Mouse (Mus musculus) hindbrain, embryonic 16.5 days (tissue): ENCODE measurements around the gene Coro1b. TPM values are rescaled to one million over a fixed set of nuclear protein-coding genes. Genes with fewer than 3 reads are reported as not detected.
"Not testable (repeated sequence)": the region's sequence is repeated elsewhere in the genome, so short reads cannot be mapped to it uniquely, and the experiment has no call there.

Experiments
- ATAC-seq: fragments of 200-750 bp; cut with Nextera tagmentation; 2 replicates; pipeline ENCODE4 v1.8.0; 2017; ENCODE audit warnings: moderate TSS enrichment, moderate library complexity
- H3K27ac ChIP-seq: fragments of 300-500 bp; sonication (generic); 2 replicates; pipeline ENCODE4 v1.5.1; 2014; ENCODE audit warnings: low read depth, mild to moderate bottlenecking, control low read depth, low read length, moderate library complexity
- H3K27me3 ChIP-seq: fragments of 300-500 bp; sonication (generic); replicated peaks from 2 replicates; pipeline ENCODE4 v1.6.1; 2014; ENCODE audit warnings: low read length; ENCODE audit not compliant: control insufficient read depth, insufficient read depth
- H3K36me3 ChIP-seq: fragments of 300-500 bp; sonication (generic); 2 replicates; pipeline ENCODE4 v1.6.1; 2014; ENCODE audit warnings: mild to moderate bottlenecking, low read length, moderate library complexity, mixed read lengths; ENCODE audit not compliant: control insufficient read depth, insufficient read depth
- H3K4me1 ChIP-seq: fragments of 300-500 bp; sonication (generic); 2 replicates; pipeline ENCODE4 v1.6.1; 2014; ENCODE audit warnings: low read depth, low read length; ENCODE audit not compliant: control insufficient read depth, insufficient read depth
- H3K4me2 ChIP-seq: fragments of 300-500 bp; sonication (generic); 2 replicates; pipeline ENCODE4 v1.6.1; 2014; ENCODE audit warnings: mild to moderate bottlenecking, low read length, control low read depth, moderate library complexity
- H3K4me3 ChIP-seq: fragments of 300-500 bp; sonication (generic); 2 replicates; pipeline ENCODE4 v1.5.1; 2014; ENCODE audit warnings: mild to moderate bottlenecking, low read length, control low read depth, moderate library complexity
- H3K9ac ChIP-seq: fragments of 300-500 bp; sonication (generic); 2 replicates; pipeline ENCODE4 v1.6.1; 2014; ENCODE audit warnings: low read depth, mild to moderate bottlenecking, control low read depth, low read length, moderate library complexity
- H3K9me3 ChIP-seq: fragments of 300-500 bp; sonication (generic); 2 replicates; pipeline ENCODE4 v1.6.1; 2014; ENCODE audit warnings: mild to moderate bottlenecking, low read length, moderate library complexity; ENCODE audit not compliant: control insufficient read depth
- WGBS: fragments of 180-500 bp; shearing (Covaris S2); extraction: QIAGEN DNeasy Blood & Tissue Kit; methylation state at CpG from one replicate; pipeline ENCODE4 v1.1.7; 2014; 5-methylcytosine and 5-hydroxymethylcytosine counted together
- polyA plus RNA-seq: library from polyadenylated mRNA; unstranded; fragments of >200 nt; fragmentation: Nextera tagmentation; extraction: Ambion mirVana; gene quantifications from 2 replicates; pipeline ENCODE4 v1.2.1, GENCODE M21; 2015

Coro1b gene
- polyA plus RNA-seq, 1 experiment from 2014 or later, result 122 TPM

DNA sequence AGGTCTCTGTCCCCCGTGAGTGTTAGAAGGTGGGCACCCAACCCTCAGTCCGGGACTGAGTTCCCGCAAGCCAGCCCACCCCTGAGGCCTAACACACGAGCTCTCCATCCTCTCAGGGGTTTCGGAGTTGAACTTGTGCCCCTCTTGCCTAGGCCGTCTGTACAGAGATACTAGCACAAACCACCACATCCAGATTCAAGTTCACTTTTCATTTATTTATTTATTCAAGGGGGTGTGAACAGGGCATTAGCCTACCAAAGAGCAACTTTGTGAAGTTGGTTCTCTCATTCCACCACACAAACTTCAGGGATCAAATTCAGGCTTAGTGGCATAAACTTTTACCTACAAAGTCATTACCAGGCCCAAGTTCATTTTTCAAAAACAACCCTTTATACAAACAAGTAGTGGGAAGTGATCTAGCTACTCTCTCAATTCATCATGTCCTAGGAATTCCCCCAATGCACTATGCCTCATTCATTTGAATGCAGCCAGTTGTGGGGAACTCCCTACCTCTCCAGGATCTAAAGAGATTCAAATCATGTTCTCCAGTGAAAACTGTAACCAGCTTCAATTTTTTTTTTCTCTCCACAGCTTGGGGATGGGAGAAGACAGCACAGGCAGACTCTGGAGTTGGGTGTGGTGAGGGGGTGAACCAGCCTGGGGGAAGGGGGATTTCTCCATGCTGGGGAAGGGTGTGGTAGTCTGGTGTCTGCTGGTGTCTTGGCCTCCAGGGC, 13.0 kb upstream of the Coro1b start:
- 0 out of 2 replicates have a peak, but pooled peaks cover 17% of the 10 kb centered on the region for H3K36me3 ChIP-seq
- H3K4me2 ChIP-seq, H3K9ac ChIP-seq, H3K9me3 ChIP-seq, ATAC-seq, H3K4me3 ChIP-seq, H3K27ac ChIP-seq, H3K27me3 ChIP-seq, H3K4me1 ChIP-seq: not testable (repeated sequence)
- WGBS, result 82% methylated on average over 6 of the region's 6 CpGs

DNA sequence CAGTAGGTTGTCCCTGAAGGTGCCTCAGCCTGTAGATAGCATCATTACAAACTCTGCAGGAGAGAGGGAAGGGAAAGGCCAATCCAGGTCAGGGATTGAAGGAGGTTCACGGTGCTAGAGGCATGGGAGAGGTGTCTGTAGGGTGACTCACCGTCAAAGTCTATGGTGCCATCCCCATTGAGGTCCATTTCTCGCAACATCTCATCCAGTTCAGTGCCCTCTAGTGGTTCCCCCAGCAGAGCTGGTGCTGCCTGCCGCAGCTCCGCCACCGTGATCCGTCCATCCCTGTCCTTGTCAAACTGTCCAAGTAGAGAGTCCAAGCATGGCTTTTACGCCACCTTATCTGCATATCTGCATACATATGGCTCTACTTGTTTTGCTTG, 12.5 kb upstream of the Coro1b start:
- H3K4me1 ChIP-seq, H3K9ac ChIP-seq, H3K27me3 ChIP-seq, ATAC-seq, H3K4me2 ChIP-seq, H3K9me3 ChIP-seq, H3K4me3 ChIP-seq, H3K27ac ChIP-seq: not testable (repeated sequence)
- WGBS, result 21% methylated on average over 7 of the region's 8 CpGs
- H3K36me3 ChIP-seq, result 0 out of 2 replicates have a peak, but pooled peaks cover 15% of the 10 kb centered on the region

DNA sequence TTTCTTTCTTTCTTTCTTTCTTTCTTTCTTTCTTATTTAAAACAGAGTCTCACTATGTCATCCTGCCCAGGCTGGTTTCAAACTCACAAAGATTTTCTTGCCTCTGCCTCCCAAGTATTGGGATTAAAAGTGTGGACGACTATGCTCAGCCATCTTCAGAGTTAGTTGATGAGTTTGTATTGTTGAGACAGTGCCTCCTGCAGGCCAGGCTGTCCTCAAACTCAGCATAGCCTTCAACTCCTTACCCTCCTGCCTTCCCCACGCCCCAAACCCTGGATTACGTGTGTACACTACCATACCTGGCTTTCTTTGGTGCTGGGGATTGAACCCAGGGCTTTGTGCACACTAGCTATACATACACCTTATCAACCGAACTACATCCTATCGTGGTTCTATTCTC, 12.0 kb upstream of the Coro1b start:
- H3K27me3 ChIP-seq, result no peaks in the 10 kb centered on the region
- 0 out of 2 replicates have a peak, but pooled peaks cover 10% of the 10 kb centered on the region for H3K36me3 ChIP-seq
- H3K4me1 ChIP-seq, result no peaks in the 10 kb centered on the region; the same call in 1 of the 2 replicates
- no peak for ATAC-seq
- H3K27ac ChIP-seq, result no peak overlapping the region
- no peaks in the 10 kb centered on the region for H3K9me3 ChIP-seq
- no peak overlapping the region for H3K4me3 ChIP-seq
- WGBS, result 80% methylated on average over 5 of the region's 5 CpGs
- no peak overlapping the region for H3K9ac ChIP-seq
- H3K4me2 ChIP-seq, result no peak overlapping the region

DNA sequence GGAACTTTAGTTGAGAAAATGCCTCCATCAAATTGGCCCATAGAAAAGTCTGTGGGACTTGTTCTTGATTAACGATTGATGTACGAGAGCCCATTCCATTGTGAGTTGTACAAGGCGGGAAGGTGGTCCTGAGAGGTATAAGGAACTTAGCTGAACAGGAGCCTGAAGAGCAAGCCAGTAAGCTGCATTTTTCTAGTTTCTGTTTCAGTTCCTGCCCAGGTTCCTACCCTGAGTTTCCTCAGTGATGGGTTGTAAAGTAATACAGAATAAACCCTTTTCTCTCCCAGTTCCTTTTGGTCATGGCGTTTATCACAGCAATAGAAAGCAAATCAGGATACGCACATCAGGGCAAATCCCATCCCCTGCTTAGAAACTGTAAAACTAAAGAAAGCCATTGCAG, 10.5 kb upstream of the Coro1b start:
- no peaks in the 10 kb centered on the region for H3K9me3 ChIP-seq
- no peak for ATAC-seq
- WGBS, result 79% methylated on average over 5 of the region's 5 CpGs
- no peak overlapping the region for H3K9ac ChIP-seq
- no peak overlapping the region for H3K4me3 ChIP-seq
- no peaks in the 10 kb centered on the region for H3K27me3 ChIP-seq
- H3K4me1 ChIP-seq, result no peaks in the 10 kb centered on the region; the same call in 1 of the 2 replicates
- 0 out of 2 replicates have a peak, but pooled peaks cover under 1% of the 10 kb centered on the region for H3K36me3 ChIP-seq
- no peak overlapping the region for H3K4me2 ChIP-seq
- no peak overlapping the region for H3K27ac ChIP-seq

DNA sequence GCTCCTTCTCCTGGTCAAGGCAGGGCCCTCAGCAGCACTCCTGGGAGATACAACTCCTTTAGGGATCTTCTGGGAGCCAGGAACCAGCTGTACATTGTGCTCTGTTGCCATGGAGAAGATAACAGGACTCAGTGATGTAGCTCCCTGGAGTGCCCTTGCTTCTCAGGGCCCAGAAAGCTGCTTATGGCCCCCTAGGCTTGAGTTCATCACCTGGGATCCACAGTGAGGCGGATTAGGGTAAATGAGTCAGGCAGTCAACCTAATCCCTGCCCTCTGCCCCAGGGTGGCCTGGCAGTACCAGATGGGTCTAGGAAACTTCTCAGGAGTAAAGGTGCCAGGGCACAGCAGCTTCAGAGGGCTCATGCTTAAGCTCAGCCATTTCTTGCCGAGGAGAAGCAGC, 9.0 kb upstream of the Coro1b start, which contains the start of gene Gpr152:
TSS of gene Gpr152 (plus strand) at position 342 of the 400 bp plus-strand sequence.
- 72% methylated on average over 2 of the region's 2 CpGs for WGBS
- ATAC-seq, result no peak
- no peaks in the 10 kb centered on the region for H3K27me3 ChIP-seq

DNA sequence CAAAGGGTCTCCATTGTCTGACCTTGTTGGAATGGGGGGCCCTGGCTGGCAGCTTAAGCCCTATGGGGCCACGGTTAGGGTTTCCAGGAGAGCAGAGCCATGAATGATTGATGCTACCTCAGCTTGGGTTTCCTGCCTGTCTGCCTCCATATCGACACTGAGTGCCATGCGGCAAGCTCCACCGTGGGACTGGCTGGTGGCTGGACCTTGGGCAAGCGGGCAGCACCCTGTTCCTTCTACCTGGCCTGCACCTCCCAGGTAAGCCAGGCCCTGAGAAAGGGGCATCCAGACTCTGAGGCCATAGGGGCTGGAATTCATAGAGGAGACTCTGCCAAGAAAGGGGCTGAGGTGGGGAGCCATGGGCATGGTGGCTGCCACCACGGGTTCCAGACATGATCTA, 8.3 kb upstream of the Coro1b start:
- WGBS, result 87% methylated on average over 6 of the region's 6 CpGs
- no peak for ATAC-seq
- no peak overlapping the region for H3K9ac ChIP-seq
- H3K36me3 ChIP-seq, result no peaks in the 10 kb centered on the region
- H3K4me1 ChIP-seq, result no peaks in the 10 kb centered on the region; the same call in 1 of the 2 replicates
- no peak overlapping the region for H3K4me2 ChIP-seq
- H3K4me3 ChIP-seq, result no peak overlapping the region
- no peaks in the 10 kb centered on the region for H3K9me3 ChIP-seq
- H3K27ac ChIP-seq, result no peak overlapping the region
- no peaks in the 10 kb centered on the region for H3K27me3 ChIP-seq

More for the DNA sequence above, 9.0 kb upstream of the Coro1b start, which contains the start of gene Gpr152:
- no peak within 1 kb of the TSS for H3K4me3 ChIP-seq
- no peaks in the 10 kb centered on the region for H3K36me3 ChIP-seq
- no peaks in the 10 kb centered on the region; the same call in 1 of the 2 replicates for H3K4me1 ChIP-seq
- H3K4me2 ChIP-seq, result no peak within 1 kb of the TSS
- H3K9me3 ChIP-seq, result no peaks in the 10 kb centered on the region
- no peak within 1 kb of the TSS for H3K9ac ChIP-seq
- no peak within 1 kb of the TSS for H3K27ac ChIP-seq

DNA sequence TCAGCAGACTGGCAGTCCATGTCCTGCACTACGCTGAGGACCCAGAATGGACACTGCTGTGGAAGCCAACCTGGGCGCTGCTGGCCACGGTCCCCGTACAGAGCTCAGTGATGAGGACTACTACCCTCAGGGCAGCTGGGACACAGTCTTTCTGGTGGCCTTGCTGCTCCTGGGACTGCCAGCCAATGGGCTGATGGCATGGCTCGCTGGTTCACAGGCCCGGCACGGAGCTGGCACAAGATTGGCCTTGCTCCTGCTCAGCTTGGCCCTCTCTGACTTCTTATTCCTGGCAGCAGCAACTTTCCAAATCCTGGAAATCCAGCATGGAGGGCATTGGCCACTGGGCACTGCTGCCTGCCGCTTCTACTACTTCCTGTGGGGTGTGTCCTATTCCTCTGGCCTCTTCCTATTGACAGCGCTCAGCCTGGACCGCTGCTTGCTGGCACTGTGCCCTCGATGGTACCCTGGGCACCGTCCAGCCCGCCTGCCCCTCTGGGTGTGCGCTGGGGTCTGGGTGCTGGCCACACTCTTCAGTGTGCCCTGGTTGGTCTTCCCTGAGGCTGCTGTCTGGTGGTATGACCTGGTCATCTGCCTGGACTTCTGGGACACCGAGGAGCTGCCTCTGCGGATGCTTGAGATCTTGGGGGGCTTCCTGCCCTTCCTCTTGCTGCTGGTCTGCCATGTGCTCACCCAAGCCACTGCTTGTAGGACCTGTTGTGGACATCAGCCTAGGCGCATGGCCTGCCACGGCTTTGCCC, 5.8 kb upstream of the Coro1b start:
- Histone ChIP-seq H3K27me3 (no peaks in the 10 kb centered on the region), H3K4me1 (peaks cover under 1% of the 10 kb centered on the region; the same call in 1 of the 2 replicates), H3K36me3 (no peaks in the 10 kb centered on the region), H3K4me2 (no peak overlapping the region), H3K9me3 (no peaks in the 10 kb centered on the region), H3K9ac (no peak overlapping the region), H3K27ac (no peak overlapping the region), H3K4me3 (no peak overlapping the region)
- ATAC-seq, result no peak
- WGBS, result 87% methylated on average over 18 of the region's 18 CpGs

DNA sequence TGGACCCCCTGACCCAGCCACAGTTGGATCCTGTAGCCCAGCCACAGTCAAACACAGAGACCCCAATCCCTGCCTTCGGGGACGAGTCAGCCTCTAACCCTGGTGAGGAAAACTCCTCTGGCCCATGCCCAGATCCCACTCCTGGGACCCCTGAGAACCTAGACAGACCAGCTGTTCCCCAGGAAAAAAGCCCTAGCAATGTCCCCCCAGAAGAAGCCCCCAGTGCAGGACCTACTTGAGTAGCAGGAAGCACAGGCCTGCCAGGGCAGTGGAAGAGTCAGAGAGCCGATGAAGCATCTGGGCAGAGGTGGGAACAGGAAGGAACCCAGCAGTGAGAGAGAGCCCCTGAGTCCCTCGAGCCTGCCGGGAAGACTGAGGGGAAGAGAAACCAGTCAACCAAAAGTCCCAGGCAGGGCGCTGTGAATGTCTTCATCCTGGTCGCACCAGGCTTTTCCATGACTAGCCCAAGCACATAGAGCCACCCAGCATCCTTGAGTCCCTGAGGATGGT, 4.6 kb upstream of the Coro1b start, which contains the start of gene Cabp4:
TSS of gene Cabp4 (minus strand) at position 275 of the 510 bp plus-strand sequence.
- H3K4me2 ChIP-seq, result no peak within 1 kb of the TSS
- H3K9ac ChIP-seq, result no peak within 1 kb of the TSS
- ATAC-seq, result no peak
- no peaks in the 10 kb centered on the region for H3K27me3 ChIP-seq
- peaks cover 6% of the 10 kb centered on the region for H3K4me1 ChIP-seq
- H3K27ac ChIP-seq, result no peak within 1 kb of the TSS
- H3K36me3 ChIP-seq, result no peaks in the 10 kb centered on the region
- no peak within 1 kb of the TSS for H3K4me3 ChIP-seq
- WGBS, result 82% methylated on average over 7 of the region's 7 CpGs
- H3K9me3 ChIP-seq, result no peaks in the 10 kb centered on the region
